Mouse (Mus musculus): Measurements from ENCODE around the gene Tgfb1i1. TPM values are rescaled to one million over a fixed set of nuclear protein-coding genes. Genes with fewer than 3 reads are reported as not detected.

Gene Tgfb1i1
- total and polyA plus RNA-seq, 2 experiments from 2014 or later: 93.8 to 112 TPM

DNA sequence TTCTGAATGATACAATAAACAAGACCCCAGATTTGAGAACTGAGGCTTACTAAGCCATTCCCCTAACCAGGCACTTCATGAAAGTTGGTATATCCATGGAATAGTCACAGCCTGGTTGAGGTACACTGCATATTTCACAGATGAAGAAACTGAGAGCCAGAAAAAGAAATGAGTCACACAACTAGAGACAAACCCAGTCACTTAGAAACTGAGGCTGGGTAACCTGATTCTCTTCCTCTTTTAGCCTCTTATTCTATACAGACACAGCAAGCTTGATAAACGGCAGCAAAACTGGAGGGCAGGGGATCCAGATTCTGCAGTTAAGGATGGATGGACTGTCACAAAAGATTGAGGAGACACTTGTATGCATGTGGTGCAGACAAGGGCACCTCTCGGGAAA is 11.8 kb upstream of the Tgfb1i1 start:
- H3K27me3 ChIP-seq (ENCODE audit: control insufficient read depth, insufficient read depth, low read length): no peaks in the 10 kb centered on the region
- no peak overlapping the region for H3K27ac ChIP-seq (ENCODE audit: low read depth)
- DNase-seq (ENCODE audit: low spot score) (no peak), ATAC-seq (ENCODE audit: insufficient read depth, low read depth) (no peak)
- no peak overlapping the region for H3K4me3 ChIP-seq (ENCODE audit: low read depth, low read length)
- H3K9me3 ChIP-seq (replicated peaks; ENCODE audit: control insufficient read depth, low read length): no peaks in the 10 kb centered on the region
- peaks cover 8% of the 10 kb centered on the region for H3K36me3 ChIP-seq (replicated peaks; ENCODE audit: control insufficient read depth, insufficient read depth, low read length)
- WGBS: 75% methylated on average over 2 of the region's 2 CpGs
- H3K9ac ChIP-seq (replicated peaks; ENCODE audit: low read depth, low read length): no peak overlapping the region
- TF ChIP-seq EP300 (IDR thresholded peaks at IDR 0.05; ENCODE audit: low read depth): no peak
- no peak for TF ChIP-seq CTCF (IDR thresholded peaks at IDR 0.05; ENCODE audit: low read depth)
- H3K4me2 ChIP-seq (ENCODE audit: low read depth, low read length): no peak overlapping the region
- H3K4me1 ChIP-seq (ENCODE audit: control insufficient read depth, insufficient read depth): no peaks in the 10 kb centered on the region; the same call in 1 of the 2 replicates

DNA sequence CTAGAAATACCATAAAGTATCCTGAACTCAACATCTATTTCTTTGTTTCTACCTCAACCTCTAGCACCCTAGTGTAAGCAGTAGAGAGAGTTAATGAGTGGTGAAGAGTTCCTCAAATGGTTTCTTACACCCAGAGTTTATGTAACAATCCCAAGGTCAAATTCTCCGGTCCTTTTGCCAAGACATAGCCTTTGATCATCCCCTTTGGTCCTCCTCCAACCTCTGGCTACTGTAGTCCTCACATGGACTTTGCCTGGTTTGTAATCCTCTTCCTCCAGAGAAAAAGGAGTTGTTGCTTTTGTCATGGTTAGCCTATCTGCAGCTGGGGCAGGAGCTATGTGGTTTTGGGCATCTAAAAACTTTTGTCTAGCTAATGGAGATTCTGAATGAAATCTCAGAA is 11.1 kb upstream of the Tgfb1i1 start:
- Histone ChIP-seq H3K9me3 (replicated peaks; ENCODE audit: control insufficient read depth, low read length) (no peaks in the 10 kb centered on the region), H3K27ac (ENCODE audit: low read depth) (no peak overlapping the region), H3K4me3 (ENCODE audit: low read depth, low read length) (no peak overlapping the region), H3K27me3 (ENCODE audit: control insufficient read depth, insufficient read depth, low read length) (no peaks in the 10 kb centered on the region), H3K4me1 (ENCODE audit: control insufficient read depth, insufficient read depth) (no peaks in the 10 kb centered on the region; the same call in 1 of the 2 replicates), H3K4me2 (ENCODE audit: low read depth, low read length) (no peak overlapping the region), H3K9ac (replicated peaks; ENCODE audit: low read depth, low read length) (no peak overlapping the region), H3K36me3 (replicated peaks; ENCODE audit: control insufficient read depth, insufficient read depth, low read length) (peaks cover 15% of the 10 kb centered on the region)
- TF ChIP-seq CTCF (IDR thresholded peaks at IDR 0.05; ENCODE audit: low read depth) (no peak), EP300 (IDR thresholded peaks at IDR 0.05; ENCODE audit: low read depth) (no peak)
- DNase-seq (ENCODE audit: low spot score) (no peak), ATAC-seq (ENCODE audit: insufficient read depth, low read depth) (no peak)
- 64% methylated on average over 1 of the region's 1 CpGs for WGBS

DNA sequence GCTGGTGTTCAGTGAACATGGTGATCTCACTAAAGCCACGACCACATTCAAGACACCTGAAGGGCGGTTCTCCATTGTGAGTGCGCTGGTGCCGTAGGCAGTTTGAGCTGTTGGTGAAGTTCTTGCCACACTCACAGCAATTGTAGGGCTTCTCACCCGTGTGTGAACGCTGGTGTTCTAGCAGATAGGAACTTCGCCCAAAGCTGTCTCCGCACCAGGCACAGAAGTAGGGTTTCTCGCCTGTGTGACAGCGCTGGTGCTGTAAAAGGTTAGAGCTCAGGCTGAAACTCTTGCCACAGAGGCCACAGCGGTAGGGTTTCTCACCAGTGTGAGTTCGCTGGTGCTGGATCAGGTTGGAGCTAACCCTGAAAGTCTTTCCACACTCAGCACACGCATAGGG is 10.2 kb upstream of the Tgfb1i1 start:
- peak overlapping the region; percentile 79; the same call in 1 of the 2 replicates for H3K9ac ChIP-seq (replicated peaks; ENCODE audit: low read depth, low read length)
- ATAC-seq (ENCODE audit: insufficient read depth, low read depth) (no peak), DNase-seq (ENCODE audit: low spot score) (no peak)
- WGBS: 91% methylated on average over 13 of the region's 13 CpGs
- no peaks in the 10 kb centered on the region for H3K27me3 ChIP-seq (ENCODE audit: control insufficient read depth, insufficient read depth, low read length)
- no peak overlapping the region for H3K4me3 ChIP-seq (ENCODE audit: low read depth, low read length)
- H3K4me2 ChIP-seq (ENCODE audit: low read depth, low read length): no peak overlapping the region
- H3K4me1 ChIP-seq (ENCODE audit: control insufficient read depth, insufficient read depth): no peaks in the 10 kb centered on the region; the same call in 1 of the 2 replicates
- no peak for TF ChIP-seq CTCF (IDR thresholded peaks at IDR 0.05; ENCODE audit: low read depth)
- no peak for TF ChIP-seq EP300 (IDR thresholded peaks at IDR 0.05; ENCODE audit: low read depth)
- no peak overlapping the region for H3K27ac ChIP-seq (ENCODE audit: low read depth)
- no peaks in the 10 kb centered on the region for H3K9me3 ChIP-seq (replicated peaks; ENCODE audit: control insufficient read depth, low read length)
- peaks cover 24% of the 10 kb centered on the region for H3K36me3 ChIP-seq (replicated peaks; ENCODE audit: control insufficient read depth, insufficient read depth, low read length)

DNA sequence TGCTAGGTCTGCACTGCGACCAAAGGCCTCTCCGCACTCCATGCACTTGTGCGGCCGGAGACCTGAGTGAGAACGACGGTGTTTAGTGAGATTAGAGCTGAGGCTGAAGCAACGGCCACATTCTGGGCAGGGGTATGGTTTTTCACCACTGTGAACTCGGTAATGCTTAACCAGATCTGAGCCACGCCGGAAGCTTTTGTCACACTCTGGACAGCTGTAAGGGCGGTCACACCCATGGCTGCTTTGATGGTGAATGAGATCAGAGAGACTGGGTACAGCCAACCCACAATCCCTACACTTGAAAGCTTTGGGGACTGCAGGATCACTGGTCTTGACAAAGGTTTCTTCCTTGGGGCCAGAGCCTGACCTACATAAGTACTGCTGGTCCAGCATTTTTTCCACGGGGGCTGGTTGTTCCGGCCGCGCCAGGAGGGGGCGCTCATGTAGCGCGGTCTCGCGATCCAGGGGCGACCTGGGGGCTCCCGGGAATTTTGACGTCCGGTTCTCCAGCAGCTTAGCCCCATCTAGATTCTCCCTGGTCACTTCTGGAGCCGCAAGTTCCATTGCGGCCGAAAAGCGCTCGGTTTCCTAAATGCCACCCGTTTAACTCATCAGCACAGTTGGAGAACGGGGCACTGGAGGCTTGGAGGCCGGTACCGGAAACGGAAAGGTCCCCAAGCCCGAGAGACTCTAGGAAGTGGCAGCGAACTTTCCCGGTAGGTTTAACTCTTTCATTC is 9.6 kb upstream of the Tgfb1i1 start, which contains the start of gene Armc5:
Armc5 (plus strand) TSS at position 487 of the 737 bp plus-strand sequence.
- Histone ChIP-seq H3K27me3 (ENCODE audit: control insufficient read depth, insufficient read depth, low read length) (no peaks in the 10 kb centered on the region), H3K36me3 (replicated peaks; ENCODE audit: control insufficient read depth, insufficient read depth, low read length) (peaks cover 30% of the 10 kb centered on the region), H3K27ac (ENCODE audit: low read depth) (peak within 1 kb of the TSS; percentile 99), H3K4me3 (ENCODE audit: low read depth, low read length) (peak within 1 kb of the TSS; percentile 76), H3K9ac (replicated peaks; ENCODE audit: low read depth, low read length) (peak within 1 kb of the TSS; percentile 79), H3K9me3 (replicated peaks; ENCODE audit: control insufficient read depth, low read length) (no peaks in the 10 kb centered on the region), H3K4me2 (ENCODE audit: low read depth, low read length) (peak within 1 kb of the TSS; percentile 86), H3K4me1 (ENCODE audit: control insufficient read depth, insufficient read depth) (no peaks in the 10 kb centered on the region; the same call in 1 of the 2 replicates)
- 26% methylated on average over 37 of the region's 37 CpGs for WGBS
- ATAC-seq (ENCODE audit: insufficient read depth, low read depth) (peak; percentile 37), DNase-seq (ENCODE audit: low spot score) (peak; percentile 84)
- TF ChIP-seq EP300 (IDR thresholded peaks at IDR 0.05; ENCODE audit: low read depth): no peak
- TF ChIP-seq CTCF (IDR thresholded peaks at IDR 0.05; ENCODE audit: low read depth): peak; percentile 67

DNA sequence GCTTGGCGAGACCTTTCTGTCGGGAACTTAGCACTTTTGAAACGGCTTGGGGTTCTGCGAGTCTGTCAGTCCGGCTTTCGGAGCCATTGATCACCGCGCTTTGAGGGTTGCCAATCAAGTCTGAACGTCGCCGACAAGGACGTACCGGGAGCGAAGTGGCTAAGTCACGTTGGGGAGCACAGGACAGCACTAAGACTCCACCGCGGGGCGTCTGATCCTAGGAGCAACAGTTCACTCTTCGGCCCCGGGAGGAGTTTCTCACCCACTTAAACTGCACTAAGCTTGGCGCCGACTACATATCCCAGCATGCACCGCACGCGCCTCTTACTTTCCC is 9.1 kb upstream of the Tgfb1i1 start:
- Histone ChIP-seq H3K27ac (ENCODE audit: low read depth) (peak overlapping the region; percentile 99), H3K9ac (replicated peaks; ENCODE audit: low read depth, low read length) (peak overlapping the region; percentile 79), H3K4me2 (ENCODE audit: low read depth, low read length) (peak overlapping the region; percentile 86), H3K36me3 (replicated peaks; ENCODE audit: control insufficient read depth, insufficient read depth, low read length) (peaks cover 35% of the 10 kb centered on the region), H3K27me3 (ENCODE audit: control insufficient read depth, insufficient read depth, low read length) (no peaks in the 10 kb centered on the region), H3K4me3 (ENCODE audit: low read depth, low read length) (peak overlapping the region; percentile 76), H3K4me1 (ENCODE audit: control insufficient read depth, insufficient read depth) (no peaks in the 10 kb centered on the region; the same call in 1 of the 2 replicates), H3K9me3 (replicated peaks; ENCODE audit: control insufficient read depth, low read length) (no peaks in the 10 kb centered on the region)
- DNase-seq (ENCODE audit: low spot score) (no peak), ATAC-seq (ENCODE audit: insufficient read depth, low read depth) (no peak)
- TF ChIP-seq EP300 (IDR thresholded peaks at IDR 0.05; ENCODE audit: low read depth) (no peak), CTCF (IDR thresholded peaks at IDR 0.05; ENCODE audit: low read depth) (no peak)
- 0% methylated on average over 25 of the region's 25 CpGs for WGBS
